Mouse (Mus musculus): ENCODE data around the gene Gpt2.

DNA sequence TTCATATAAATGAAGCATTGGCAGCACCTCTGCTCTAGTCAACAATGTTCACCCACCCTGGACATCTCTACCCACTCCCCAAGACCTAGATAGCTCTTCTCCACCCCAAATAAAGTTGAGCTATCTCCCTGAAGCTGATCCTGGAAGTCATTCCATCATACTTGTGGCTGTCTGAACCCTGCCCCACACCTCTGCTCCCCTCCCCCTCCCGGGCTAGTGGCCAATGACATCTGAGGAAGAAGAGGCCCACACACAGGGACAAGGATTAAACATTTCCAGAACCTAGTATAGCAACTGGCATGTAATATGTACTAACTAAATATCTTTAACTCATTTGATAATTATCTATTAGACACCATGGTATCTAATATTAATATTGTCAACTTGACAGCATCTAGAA, 29.9 kb upstream of the Gpt2 start:
- TF ChIP-seq MYOD1 (IDR thresholded peaks at IDR 0.05; ENCODE audit: control insufficient read depth in 1 of 3, insufficient read length in 2 of 3, low read depth in 2 of 3) (no peak), POLR2A (IDR thresholded peaks at IDR 0.05; ENCODE audit: insufficient read length, low read depth) (no peak), USF1 (IDR thresholded peaks at IDR 0.05; ENCODE audit: low read depth) (no peak), SRF (IDR thresholded peaks at IDR 0.05; ENCODE audit: control insufficient read depth, insufficient read length, low read depth) (no peak), TCF12 (IDR thresholded peaks at IDR 0.05; ENCODE audit: insufficient read depth, poor library complexity, severe bottlenecking) (no peak), MAX (IDR thresholded peaks at IDR 0.05; ENCODE audit: low read depth) (no peak), POLR2AphosphoS2 (IDR thresholded peaks at IDR 0.05; ENCODE audit: insufficient read length, low read depth) (no peak)
